Mouse (Mus musculus): ENCODE results near the gene Tmem132b.

Tmem132b gene

DNA sequence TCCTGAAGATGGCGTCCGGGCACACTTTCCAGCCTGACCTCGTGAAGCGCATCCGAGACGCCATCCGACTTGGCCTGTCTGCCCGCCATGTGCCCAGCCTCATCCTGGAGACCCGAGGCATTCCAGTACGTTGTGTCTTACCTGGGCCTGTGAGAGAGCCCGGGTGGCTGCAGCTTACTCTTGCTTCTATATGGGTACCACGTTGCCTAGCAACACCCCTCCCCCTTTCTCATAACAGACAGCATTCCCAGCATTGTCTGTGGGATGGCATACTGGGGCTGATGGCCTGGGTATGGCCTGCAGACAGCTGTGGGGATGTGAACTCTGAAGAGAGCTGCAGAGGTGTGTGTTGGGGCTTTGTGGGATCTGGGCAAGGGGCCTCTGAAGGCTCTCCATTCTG lies 16.6 kb upstream of the Tmem132b start:
- DNase-seq (ENCODE audit: low spot score in 2 of 2), result no peak

DNA sequence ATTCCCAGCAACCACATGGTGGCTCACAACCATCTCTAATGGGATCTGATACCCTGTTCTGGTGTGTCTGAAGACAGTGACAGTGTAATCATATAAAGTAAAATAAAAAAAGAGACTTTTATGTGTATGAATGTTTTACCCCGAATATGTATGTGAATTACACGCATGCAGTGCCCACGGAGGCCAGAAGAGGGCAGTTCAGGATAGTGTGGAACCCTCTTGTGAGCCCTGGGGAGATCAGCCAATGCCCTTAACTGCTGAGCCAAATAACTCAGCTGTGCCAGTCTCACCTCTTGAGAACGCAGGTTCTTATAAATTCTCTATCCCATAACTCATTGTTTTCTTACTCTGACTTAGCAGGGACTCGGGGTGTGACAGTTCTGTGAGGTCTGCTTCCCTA lies 12.9 kb upstream of the Tmem132b start:
- DNase-seq (ENCODE audit: low spot score in 2 of 2), result no peak

- no peak for DNase-seq (ENCODE audit: low spot score in 2 of 2)
Observed at GRCm38 (mm10) chr5:125520930-125521590, 10.5 kb upstream of the Tmem132b start.

DNA sequence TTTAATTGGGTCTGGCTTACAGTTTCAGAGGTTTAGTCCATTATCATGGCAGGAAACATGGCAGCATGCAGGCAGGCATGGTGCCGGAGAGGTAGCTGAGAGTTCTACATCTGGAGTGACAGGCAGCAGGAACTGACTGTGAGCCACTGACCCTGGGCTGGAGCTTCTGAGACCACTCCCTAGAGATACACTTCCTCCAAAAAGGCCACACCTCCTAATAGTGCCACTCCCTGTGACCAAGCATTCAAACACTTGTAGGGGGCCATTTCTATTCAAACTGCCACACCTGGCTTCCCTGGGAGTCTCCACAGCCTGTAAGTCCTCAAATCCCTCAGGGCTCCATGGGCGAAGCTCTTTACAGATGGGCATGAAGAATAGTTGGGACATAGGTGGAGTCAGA lies 8.2 kb upstream of the Tmem132b start:
- no peak for DNase-seq (ENCODE audit: low spot score in 2 of 2)

- DNase-seq (ENCODE audit: low spot score in 2 of 2), result no peak
Observed at GRCm38 (mm10) chr5:125525516-125525915, 6.1 kb upstream of the Tmem132b start.

DNA sequence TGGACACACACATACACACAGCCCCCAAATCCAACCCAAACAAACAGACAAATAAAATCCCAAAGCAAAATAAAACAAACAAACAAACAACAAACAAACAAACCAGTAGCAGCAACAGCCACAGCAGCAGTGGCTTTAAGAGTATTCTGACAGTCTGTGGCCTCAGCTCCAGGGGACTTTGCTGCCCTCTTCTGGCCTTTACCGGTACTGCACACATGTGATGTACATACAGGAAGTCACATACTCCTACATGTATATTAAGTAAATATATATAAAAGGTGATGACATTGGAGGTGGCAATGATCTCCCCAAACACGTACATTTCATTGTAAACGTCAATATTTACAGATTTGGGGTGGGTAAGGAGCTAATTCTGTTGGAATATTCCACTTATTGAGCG lies 5.1 kb upstream of the Tmem132b start:
- no peak for DNase-seq (ENCODE audit: low spot score in 2 of 2)

DNA sequence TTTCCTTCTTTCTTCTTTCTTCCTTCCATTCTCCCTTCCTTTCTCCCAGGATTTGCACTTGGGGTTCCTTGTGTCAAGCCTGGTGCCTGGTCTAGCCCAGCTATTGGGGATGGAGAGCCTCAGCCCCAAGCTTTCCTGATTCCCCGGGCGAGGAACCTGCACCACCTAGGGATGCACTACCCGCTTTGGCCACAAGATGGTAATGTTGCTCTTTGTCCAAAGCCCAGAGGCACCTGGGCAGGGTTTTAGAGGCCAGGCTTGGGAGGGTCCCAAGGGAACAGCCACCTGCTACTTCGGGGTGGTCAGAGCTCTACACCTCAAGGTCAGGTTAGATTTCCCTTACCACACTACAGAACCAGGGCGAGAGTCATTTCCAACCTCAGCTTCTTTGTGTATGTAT lies 2.5 kb upstream of the Tmem132b start:
- DNase-seq (ENCODE audit: low spot score in 2 of 2), result peak in 1 of 2 experiments; percentile 80

- DNase-seq (ENCODE audit: low spot score in 2 of 2), result peak in 1 of 2 experiments; percentile 64
Observed at GRCm38 (mm10) chr5:125532191-125532544, 594 bp downstream of the Tmem132b start.

- no peak for DNase-seq (ENCODE audit: low spot score in 2 of 2)
Observed at GRCm38 (mm10) chr5:125532545-125533224, 1.1 kb downstream of the Tmem132b start.

DNA sequence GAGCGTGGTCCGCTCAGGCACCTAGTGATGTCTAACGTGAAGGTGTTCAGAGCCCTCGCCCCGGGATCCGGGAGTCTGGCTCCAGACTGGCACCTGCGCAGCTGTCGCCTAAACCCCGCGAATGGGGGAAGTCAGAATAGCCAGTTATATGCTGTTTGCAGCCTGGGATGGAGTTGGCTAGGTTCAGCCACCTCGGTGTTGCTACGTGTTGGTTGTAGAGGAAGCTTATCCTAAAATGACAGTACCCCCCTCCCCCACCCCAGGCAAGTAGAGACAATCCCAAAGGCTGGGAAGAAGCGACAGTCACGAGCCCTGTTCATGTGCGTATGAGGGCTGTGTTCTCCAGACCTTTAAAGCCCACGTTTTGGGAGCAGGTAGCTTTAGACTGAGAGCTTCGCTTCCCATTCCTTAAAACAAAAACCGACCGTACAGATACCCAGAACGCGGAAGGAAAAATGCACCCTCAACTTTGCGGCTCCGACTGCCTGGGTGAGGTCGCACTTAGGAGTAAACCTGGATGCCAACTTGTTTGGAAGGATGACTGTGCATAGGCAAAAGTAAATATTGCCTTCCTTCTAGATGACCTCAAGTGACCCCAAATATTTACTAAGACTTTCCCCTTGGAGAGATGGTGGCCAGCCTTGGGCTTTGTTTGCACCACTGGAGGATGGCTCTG lies 1.8 kb downstream of the Tmem132b start:
- DNase-seq (ENCODE audit: low spot score in 2 of 2), result peak in 1 of 2 experiments; percentile 54

DNA sequence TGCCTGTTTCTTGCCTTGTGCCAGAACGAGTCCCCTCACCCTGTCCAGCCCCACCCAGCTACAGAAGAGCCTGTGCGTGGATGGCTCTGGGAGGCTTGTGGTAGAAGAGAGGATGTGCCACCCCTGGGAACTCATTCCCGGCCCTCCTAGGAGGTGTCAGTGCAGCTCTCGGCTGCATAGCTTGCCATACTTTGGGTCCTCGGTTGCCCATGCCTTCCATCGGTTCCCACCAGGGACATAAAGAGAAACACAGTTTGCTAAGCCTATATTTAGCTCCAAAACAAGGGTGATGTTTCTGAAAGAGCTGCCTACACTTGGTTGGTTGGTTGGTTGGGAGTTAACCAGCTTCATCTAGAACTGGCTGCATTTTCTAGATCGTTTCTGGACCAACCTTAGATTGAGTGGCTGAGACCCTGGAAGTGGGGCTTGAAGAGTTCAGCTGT lies 2.6 kb downstream of the Tmem132b start:
- DNase-seq (ENCODE audit: low spot score in 2 of 2), result no peak

DNA sequence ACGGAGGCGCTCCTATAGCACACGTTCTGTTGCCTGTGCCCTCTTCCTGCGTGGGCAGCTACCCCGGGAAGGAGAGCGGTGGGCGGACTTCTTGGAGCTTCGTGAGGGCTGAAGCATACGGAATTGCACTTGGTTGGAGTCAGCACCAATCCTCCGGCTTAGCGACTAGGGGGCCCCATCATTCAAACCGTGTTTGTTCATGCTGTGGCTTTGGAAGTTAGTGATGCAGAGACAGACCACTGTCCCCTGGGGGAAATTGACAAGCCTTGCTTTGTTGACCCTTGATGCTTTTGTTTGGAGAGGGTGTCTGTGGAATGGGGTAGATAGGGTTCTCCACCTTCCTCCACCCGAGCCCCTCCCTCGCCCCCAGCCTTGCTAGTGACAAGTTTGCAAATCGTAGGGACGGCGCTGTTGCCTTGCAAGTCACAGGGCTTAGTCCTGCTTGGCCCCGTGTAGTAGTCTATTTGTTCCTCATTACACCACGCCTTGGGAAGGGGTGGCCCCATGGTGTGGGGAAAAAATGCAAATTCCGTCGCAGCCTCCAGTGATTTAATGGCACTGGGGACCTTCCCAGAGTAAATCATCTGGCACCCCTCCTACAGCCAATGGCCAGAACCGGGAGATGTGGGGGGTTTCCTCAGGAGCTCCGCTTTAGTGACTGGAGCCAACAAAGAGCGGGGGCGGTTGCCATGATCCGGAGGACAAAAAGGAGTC lies 3.2 kb downstream of the Tmem132b start:
- peak; percentile 58 for DNase-seq (ENCODE audit: low spot score in 2 of 2)

DNA sequence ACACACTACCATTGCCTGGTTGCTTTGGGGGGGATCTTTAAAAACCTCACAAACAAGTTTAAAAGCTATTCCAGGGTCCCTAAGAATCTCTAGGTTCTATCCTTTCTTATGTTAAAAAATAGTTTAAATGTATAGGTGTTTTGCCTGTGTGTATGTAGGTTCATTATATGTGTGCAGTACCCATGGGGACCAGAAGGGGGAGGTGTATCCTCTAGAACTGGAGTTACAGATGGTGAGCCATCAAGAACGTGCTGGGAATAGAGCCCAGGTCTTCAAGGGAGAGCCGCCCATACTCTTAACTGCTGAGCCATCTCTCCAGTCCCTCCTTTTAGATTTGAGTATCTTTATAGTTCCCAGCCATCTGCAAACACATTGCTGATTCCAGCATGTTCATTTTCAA lies 13.5 kb downstream of the Tmem132b start:
- DNase-seq (ENCODE audit: low spot score in 2 of 2), result no peak

- DNase-seq (ENCODE audit: low spot score in 2 of 2), result no peak
Observed at GRCm38 (mm10) chr5:125546293-125546692, 14.7 kb downstream of the Tmem132b start.

DNA sequence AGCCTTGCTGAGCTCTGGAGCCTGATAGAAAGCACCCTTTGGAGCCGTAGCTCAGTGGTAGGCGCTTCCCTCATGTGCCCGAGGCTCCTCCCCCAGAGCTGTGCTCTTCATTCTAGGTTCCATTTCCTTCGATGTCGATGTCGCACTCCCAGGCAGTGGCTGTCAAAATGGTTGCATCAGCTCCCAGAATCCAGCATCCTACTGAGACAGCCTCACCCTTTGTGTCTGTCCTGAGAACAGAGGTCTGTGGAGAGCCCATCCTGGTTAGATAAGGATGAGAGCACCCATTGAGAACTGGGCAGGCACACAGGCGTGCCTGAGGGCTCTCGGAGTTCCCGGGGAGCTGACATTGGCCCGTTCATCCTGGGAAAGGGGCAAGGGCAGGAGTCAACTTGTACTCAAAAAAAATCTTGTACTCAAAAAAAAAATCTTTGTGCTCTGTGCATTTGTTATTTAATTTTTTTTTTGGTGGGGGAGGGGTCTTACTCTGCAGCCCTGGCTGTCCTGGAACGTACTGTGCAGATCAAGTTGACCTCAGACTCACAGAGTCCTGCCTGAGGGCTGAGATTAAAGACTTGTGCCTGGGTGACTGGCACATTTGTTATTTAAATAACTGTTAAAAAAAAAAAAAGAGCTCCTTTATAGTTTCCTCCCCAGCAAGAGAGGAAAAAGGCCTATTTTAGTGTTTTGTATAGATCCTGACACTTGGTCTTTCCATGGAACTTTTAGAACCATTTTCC lies 18.3 kb downstream of the Tmem132b start:
- no peak for DNase-seq (ENCODE audit: low spot score in 2 of 2)

DNA sequence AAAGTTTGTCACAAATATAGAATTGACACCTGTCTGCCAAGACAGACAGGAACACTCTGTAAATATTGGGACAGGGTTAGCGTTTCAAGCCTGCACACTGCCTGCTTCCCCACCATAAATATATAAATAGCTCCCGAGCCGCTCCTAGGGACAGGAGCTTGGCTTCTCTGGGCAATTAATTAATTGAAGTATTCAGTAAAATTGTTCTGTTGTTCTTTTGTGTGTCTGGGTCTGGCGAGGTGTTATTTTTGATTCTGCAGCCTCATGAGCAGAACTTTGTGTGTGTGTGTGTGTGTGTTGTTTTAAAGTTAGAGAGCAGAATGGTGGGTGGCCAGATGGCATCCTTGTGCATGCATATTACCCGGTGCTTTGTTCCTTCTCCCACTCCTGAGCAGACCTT lies 24.2 kb downstream of the Tmem132b start:
- no peak for DNase-seq (ENCODE audit: low spot score in 2 of 2)

DNA sequence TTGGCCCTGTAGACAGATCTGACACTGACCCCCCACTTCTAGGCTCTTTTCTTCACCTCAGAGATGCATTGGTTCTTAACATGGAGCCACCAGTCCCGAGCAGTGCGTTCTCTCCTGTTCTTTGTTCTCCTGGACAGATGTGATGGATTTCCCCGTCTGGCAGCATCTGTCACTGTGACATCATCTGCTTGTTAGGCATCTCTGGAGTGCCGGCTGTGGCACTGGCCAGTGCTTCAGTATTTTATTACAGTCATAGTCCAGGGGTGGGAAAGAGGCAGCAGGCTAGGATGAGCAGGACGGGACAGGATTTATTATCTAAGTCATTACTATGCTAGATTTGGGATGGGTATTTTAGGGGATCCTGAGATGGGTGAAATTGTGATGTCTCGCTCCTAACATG lies 31.9 kb downstream of the Tmem132b start:
- no peak for DNase-seq (ENCODE audit: low spot score in 2 of 2)

DNA sequence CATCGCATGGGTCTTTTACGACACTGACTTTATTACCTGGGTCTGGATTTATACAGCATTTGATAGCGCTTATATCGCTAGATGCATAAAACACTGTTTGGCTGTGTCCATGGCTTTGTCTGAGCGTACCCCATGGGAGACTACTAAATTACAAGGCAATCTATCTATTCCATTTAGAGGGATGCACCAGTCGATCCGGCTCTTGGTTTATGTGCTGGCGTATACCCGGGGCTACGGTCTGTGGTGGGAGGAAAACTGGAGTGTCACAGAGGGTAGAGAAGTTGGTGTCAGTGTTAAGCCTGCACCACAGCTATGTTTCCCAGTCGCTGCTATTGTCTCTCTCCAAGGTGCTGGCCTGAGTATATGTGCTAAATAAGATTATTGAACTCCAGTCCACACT lies 34.2 kb downstream of the Tmem132b start:
- DNase-seq (ENCODE audit: low spot score in 2 of 2), result no peak

GRCm38 (mm10) chr5:125568457-125568856 lies 36.9 kb downstream of the Tmem132b start:
- DNase-seq (ENCODE audit: low spot score in 2 of 2), result no peak

DNA sequence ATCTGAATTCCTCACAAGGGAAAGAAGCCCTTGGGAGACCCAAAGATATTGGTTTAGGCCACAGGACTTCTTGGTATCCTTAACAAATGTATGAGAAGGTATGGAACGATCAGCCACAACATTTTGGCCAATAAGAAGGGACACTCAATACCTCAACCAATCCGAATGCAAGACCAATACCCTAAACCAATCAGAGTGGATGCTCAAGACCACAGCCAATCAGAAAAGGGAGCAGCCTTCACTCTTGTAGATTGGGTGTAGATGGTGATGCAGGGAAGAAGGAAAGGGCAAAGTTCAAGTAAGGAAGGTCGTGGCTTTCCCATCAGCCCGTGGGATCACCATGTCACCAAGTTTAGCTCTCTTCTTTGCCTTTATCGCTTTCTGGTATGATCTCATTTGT lies 40.4 kb downstream of the Tmem132b start:
- no peak for DNase-seq (ENCODE audit: low spot score in 2 of 2)

DNA sequence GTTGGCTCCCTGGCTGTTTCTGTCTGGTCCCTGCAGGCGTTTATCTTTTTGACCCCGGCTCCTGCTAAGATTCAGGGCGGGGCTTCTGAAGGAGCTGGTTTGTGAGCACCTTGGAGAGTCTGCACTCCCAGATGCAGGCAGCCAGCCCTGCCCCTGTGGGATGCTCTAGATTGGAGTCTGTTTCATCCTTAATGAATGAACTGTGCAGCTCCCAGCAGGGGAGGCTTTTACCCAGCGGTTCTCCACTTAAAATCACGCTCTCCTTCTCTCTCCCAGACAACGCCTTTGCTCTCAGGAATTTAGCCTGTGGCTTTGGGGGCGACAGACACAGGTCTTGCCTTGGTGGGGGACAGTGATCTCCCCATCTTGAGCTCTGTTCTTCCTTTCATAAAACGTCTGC lies 43.3 kb downstream of the Tmem132b start:
- DNase-seq (ENCODE audit: low spot score in 2 of 2), result no peak

GRCm38 (mm10) chr5:125575866-125576265 lies 44.3 kb downstream of the Tmem132b start:
- DNase-seq (ENCODE audit: low spot score in 2 of 2), result no peak

Data from frontal cortex, postnatal 10 days (tissue).